Mouse (Mus musculus): ENCODE measurements around the gene Ralgds. TPM values are rescaled to one million over a fixed set of nuclear protein-coding genes. Genes with fewer than 3 reads are reported as not detected.

The Ralgds gene
- polyA plus RNA-seq, 1 experiment from 2014 or later = 21.1 TPM

DNA sequence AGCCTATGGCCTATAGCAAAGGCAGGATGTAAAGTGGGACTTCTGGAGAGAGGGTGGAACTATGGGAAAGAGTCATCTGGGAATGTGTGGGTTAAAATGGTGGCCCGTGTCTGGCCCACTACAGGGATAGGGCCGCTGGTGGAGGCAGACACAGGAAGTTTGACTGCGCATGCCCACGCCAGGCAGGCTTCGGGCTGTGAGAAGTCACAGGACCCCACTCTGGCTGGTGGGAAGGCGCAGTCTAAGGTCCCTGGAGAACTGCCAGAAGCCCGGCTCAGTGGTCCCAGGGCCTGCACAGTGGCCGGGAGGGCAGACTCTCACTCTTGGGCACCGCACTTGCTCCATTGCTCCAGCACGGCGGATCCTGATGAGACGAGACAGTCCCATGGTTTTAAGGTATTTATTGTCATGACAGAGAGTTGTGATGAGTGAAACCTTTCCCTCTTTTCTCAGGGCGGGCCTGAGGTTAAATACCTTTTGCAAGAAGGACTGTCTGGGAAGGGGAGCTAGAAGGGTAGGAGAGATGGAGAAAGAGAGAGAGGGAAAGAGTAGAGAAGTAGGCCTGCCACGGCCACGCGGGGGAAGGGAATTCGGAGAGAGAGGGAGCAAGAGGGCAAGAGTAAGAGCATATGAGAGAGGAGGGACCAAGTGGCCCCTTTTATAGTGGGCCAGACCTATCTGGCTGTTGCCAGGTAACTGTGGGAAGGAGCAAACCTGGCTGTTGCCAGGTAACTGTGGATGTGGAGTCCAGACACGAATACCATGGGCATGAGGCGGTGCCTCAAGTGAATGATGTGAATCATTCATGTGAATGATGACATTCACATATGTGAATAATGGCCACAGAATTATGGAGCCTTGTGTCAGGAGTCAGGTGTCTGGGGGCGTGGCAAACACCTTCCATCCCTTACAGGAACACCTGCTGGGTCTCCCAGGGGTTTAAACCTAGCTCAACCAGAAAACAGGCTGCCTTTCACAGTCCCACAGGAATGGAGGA, 33.4 kb upstream of the Ralgds start:
- no peak overlapping the region for H3K4me2 ChIP-seq

DNA sequence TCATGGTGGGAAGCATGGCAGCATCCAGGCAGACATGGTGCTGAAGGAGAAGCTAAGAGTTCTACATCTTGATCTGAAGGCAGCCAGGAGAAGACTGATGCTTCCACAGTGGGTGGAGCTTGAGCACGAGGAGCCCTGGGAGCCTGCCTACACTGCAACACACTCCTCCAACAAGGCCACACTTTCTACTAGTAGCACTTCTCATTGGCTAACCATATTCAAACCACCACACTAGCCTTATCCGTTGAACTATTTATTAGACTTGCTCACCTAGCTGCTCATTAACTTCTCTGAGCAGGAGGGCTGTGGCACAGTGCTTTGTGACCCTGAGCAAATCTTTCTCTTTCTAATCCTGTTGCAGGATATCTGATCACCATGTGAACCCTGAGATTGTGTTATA, 29.1 kb upstream of the Ralgds start:
- H3K27me3 ChIP-seq (replicated peaks) = no peaks in the 10 kb centered on the region
- WGBS = 71% methylated on average over 2 of the region's 2 CpGs
- H3K4me3 ChIP-seq = no peak overlapping the region
- no peaks in the 10 kb centered on the region for H3K9me3 ChIP-seq (replicated peaks)
- no peak overlapping the region for H3K27ac ChIP-seq (ENCODE audit: poor library complexity, severe bottlenecking)
- no peak overlapping the region for H3K9ac ChIP-seq
- H3K4me2 ChIP-seq = no peak overlapping the region
- H3K4me1 ChIP-seq (replicated peaks) = no peaks in the 10 kb centered on the region
- no peaks in the 10 kb centered on the region for H3K36me3 ChIP-seq
- ATAC-seq (ENCODE audit: insufficient number of reproducible peaks, low FRiP score) = no peak

More for the DNA sequence above, 33.4 kb upstream of the Ralgds start:
- Histone ChIP-seq H3K9ac (no peak overlapping the region), H3K36me3 (no peaks in the 10 kb centered on the region), H3K27me3 (replicated peaks) (no peaks in the 10 kb centered on the region), H3K4me3 (no peak overlapping the region), H3K9me3 (replicated peaks) (no peaks in the 10 kb centered on the region), H3K27ac (ENCODE audit: poor library complexity, severe bottlenecking) (no peak overlapping the region), H3K4me1 (replicated peaks) (no peaks in the 10 kb centered on the region)
- WGBS = 70% methylated on average over 20 of the region's 20 CpGs
- ATAC-seq (ENCODE audit: insufficient number of reproducible peaks, low FRiP score) = no peak

DNA sequence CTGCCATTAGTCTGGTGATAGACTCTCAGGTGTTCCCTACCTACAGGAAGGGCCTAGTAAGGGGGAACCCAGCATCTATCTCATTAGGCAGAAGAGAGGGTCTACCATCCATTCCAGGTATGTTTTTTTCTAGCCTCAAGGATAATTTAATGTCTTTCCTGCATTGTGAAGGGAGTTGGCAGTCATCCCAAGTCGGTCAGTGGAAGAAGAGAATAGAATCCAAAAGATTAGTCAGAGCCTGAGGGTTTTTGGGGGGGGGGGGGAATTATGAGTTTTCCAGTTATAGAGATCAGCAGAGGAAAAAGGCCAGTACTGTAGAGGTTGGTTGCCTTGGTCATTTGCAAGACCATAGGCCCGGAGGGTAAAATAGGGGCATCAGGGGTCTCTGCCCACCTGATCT, 18.4 kb upstream of the Ralgds start:
- no peak overlapping the region for H3K27ac ChIP-seq (ENCODE audit: poor library complexity, severe bottlenecking)
- H3K36me3 ChIP-seq = no peaks in the 10 kb centered on the region
- no peak for ATAC-seq (ENCODE audit: insufficient number of reproducible peaks, low FRiP score)
- no peaks in the 10 kb centered on the region for H3K4me1 ChIP-seq (replicated peaks)
- H3K27me3 ChIP-seq (replicated peaks) = no peaks in the 10 kb centered on the region
- no peaks in the 10 kb centered on the region for H3K9me3 ChIP-seq (replicated peaks)
- no peak overlapping the region for H3K4me2 ChIP-seq
- 65% methylated on average over 2 of the region's 2 CpGs for WGBS
- H3K4me3 ChIP-seq = no peak overlapping the region
- H3K9ac ChIP-seq = no peak overlapping the region

DNA sequence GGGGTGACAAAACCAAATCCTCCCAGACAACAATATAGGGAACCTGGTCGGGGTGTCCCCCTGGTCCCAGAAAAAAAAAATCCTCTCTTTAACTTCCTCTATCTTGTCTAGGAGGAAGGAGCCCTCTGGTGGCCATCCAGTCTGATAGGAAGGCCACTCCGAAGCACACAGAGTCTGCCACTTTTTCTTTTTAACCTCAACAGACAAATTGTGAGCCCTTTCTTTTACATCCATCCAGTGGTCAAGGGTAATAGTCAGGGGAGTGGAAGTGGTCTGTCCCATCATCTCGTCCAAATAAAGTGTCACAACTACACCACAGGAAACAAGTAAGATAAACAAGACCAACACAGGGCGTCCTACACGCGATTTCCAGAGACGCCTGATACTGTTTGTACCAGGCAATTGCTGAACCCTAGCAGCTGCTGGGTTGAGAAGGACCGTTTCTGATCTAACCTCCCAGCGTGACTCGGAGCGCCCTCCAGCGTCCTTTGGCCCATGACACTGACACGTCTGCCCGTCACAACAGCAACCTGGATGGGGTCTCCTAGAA, 17.6 kb upstream of the Ralgds start:
- Histone ChIP-seq H3K9me3 (replicated peaks) (no peaks in the 10 kb centered on the region), H3K27ac (ENCODE audit: poor library complexity, severe bottlenecking) (no peak overlapping the region), H3K27me3 (replicated peaks) (no peaks in the 10 kb centered on the region), H3K4me3 (no peak overlapping the region), H3K9ac (no peak overlapping the region), H3K4me2 (no peak overlapping the region), H3K4me1 (replicated peaks) (no peaks in the 10 kb centered on the region), H3K36me3 (no peaks in the 10 kb centered on the region)
- no peak for ATAC-seq (ENCODE audit: insufficient number of reproducible peaks, low FRiP score)
- 76% methylated on average over 14 of the region's 14 CpGs for WGBS

DNA sequence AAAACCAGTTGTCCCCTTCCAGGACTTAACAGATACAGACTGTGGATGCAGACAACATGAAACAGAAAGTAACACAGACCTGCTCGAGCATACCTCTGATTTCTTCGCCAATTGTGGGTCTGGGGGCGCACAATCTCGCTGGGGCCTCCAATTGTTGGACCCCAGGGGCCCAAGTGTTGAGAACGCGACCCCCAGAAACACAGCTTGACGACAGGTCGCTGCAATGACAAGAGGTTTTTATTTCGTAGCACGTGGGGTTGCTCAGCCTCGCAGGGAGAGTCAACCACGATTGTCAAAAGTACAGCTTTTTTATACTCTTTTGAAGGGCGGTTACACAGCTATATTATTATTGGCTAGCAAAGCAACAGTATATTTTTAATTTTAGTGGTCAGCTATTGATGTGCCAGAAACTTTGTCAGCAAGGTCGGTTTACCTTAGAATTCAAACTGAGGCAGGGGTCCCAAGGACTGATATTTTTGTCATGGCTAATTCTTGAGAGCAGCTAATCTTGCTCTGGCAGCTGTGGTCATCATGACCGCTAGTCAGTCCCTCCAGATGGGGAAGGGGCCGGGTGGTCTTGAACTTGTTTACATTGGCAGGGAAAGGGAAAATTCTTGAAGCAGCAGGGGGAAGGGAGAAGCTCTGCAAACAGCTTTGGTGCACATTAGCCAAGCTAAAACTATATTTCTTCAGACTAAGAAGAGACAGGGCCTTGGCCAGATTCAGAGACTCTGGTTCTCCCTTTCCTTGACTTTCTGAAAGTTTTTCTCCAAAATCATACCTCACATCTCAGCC, 16.9 kb upstream of the Ralgds start:
- H3K9me3 ChIP-seq (replicated peaks) = no peaks in the 10 kb centered on the region
- H3K27me3 ChIP-seq (replicated peaks) = no peaks in the 10 kb centered on the region
- no peak overlapping the region for H3K9ac ChIP-seq
- no peak overlapping the region for H3K27ac ChIP-seq (ENCODE audit: poor library complexity, severe bottlenecking)
- H3K36me3 ChIP-seq = no peaks in the 10 kb centered on the region
- no peak for ATAC-seq (ENCODE audit: insufficient number of reproducible peaks, low FRiP score)
- no peak overlapping the region for H3K4me2 ChIP-seq
- no peak overlapping the region for H3K4me3 ChIP-seq
- no peaks in the 10 kb centered on the region for H3K4me1 ChIP-seq (replicated peaks)
- whole genome bisulfite sequencing = 78% methylated on average over 16 of the region's 16 CpGs

DNA sequence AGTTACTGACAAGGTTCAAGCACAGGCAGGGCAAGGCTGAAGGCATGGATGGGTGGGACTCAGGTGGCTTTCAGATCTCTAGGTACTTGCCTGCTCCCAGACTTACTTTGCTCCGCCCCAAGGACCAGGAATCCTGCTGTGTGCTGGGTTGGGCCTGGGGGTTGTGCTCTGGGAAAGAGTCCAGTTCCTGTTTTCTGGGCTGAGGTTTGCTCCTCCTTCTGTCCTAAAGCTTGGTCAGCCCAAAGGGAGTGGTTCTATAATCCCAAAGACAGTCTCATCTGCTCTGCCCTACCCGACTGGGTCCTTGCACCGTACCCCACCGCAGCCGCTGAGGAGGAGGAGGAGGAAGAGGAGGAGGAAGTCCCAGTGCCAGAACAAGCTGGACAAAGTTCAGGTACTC, 16.3 kb upstream of the Ralgds start, which contains the start of gene Gbgt1:
TSS of gene Gbgt1 (plus strand) at position 221 of the 400 bp plus-strand sequence.
- Histone ChIP-seq H3K4me2 (no peak within 1 kb of the TSS), H3K9ac (no peak within 1 kb of the TSS), H3K27ac (ENCODE audit: poor library complexity, severe bottlenecking) (no peak within 1 kb of the TSS), H3K4me3 (no peak within 1 kb of the TSS), H3K27me3 (replicated peaks) (no peaks in the 10 kb centered on the region), H3K36me3 (no peaks in the 10 kb centered on the region), H3K9me3 (replicated peaks) (no peaks in the 10 kb centered on the region), H3K4me1 (replicated peaks) (no peaks in the 10 kb centered on the region)
- 70% methylated on average over 5 of the region's 5 CpGs for WGBS
- no peak for ATAC-seq (ENCODE audit: insufficient number of reproducible peaks, low FRiP score)

DNA sequence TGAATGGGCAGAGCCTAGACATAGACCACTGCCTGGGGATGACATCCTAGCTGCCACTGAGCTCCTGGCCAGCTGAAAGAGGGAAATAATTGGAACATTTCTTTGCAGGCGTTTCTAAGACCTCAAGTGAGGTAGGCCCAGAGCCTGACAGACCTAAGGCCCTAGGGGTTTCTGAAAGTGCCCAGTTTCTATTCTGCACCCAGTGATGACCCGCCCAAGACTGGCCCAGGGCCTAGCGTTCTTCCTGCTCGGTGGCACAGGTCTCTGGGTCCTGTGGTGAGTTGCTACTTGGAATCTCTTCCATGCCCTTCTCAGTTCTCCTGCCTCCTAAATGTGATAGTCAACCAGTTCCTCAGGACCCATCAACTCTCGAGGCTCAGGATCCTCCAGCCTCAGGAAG, 15.4 kb upstream of the Ralgds start:
- no peak overlapping the region for H3K4me2 ChIP-seq
- no peaks in the 10 kb centered on the region for H3K4me1 ChIP-seq (replicated peaks)
- H3K4me3 ChIP-seq = no peak overlapping the region
- H3K27me3 ChIP-seq (replicated peaks) = no peaks in the 10 kb centered on the region
- no peaks in the 10 kb centered on the region for H3K9me3 ChIP-seq (replicated peaks)
- no peak for ATAC-seq (ENCODE audit: insufficient number of reproducible peaks, low FRiP score)
- no peaks in the 10 kb centered on the region for H3K36me3 ChIP-seq
- no peak overlapping the region for H3K27ac ChIP-seq (ENCODE audit: poor library complexity, severe bottlenecking)
- WGBS = 84% methylated on average over 5 of the region's 5 CpGs
- H3K9ac ChIP-seq = no peak overlapping the region

DNA sequence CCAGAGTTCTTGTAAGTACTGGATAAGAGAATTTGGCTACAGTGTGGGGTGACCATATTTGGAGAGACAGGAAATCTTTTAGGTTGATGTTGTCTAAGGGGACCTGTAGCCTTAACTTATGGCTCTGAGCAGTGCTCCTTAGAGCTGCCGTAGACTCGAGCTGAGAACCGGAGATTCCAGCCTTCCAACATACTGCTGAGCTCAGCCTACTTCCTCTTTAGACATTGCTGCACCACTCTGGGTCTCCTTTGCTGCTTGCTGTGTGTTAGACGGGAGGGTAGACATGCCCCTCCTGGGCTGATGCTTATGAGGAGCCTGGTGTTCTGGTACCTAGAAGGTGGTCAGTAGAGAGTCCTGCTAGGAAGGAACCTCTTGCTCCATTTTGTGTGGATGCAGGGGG, 14.5 kb upstream of the Ralgds start:
- Histone ChIP-seq H3K27me3 (replicated peaks) (no peaks in the 10 kb centered on the region; the same call in 1 of the 2 replicates), H3K4me2 (no peak overlapping the region), H3K36me3 (no peaks in the 10 kb centered on the region), H3K4me1 (replicated peaks) (no peaks in the 10 kb centered on the region), H3K9me3 (replicated peaks) (no peaks in the 10 kb centered on the region), H3K9ac (no peak overlapping the region), H3K4me3 (no peak overlapping the region), H3K27ac (ENCODE audit: poor library complexity, severe bottlenecking) (no peak overlapping the region)
- no peak for ATAC-seq (ENCODE audit: insufficient number of reproducible peaks, low FRiP score)
- 74% methylated on average over 4 of the region's 4 CpGs for WGBS

- no peak for ATAC-seq (ENCODE audit: insufficient number of reproducible peaks, low FRiP score)
- H3K27ac ChIP-seq (ENCODE audit: poor library complexity, severe bottlenecking) = no peak overlapping the region
- no peak overlapping the region for H3K4me2 ChIP-seq
- no peaks in the 10 kb centered on the region for H3K9me3 ChIP-seq (replicated peaks)
- 80% methylated on average over 10 of the region's 10 CpGs for WGBS
- H3K9ac ChIP-seq = no peak overlapping the region
- no peaks in the 10 kb centered on the region; the same call in 1 of the 2 replicates for H3K27me3 ChIP-seq (replicated peaks)
- H3K4me3 ChIP-seq = no peak overlapping the region
- no peaks in the 10 kb centered on the region for H3K36me3 ChIP-seq
- no peaks in the 10 kb centered on the region for H3K4me1 ChIP-seq (replicated peaks)
Measured at GRCm38 (mm10) chr2:28502987-28503386, 9.9 kb upstream of the Ralgds start.

DNA sequence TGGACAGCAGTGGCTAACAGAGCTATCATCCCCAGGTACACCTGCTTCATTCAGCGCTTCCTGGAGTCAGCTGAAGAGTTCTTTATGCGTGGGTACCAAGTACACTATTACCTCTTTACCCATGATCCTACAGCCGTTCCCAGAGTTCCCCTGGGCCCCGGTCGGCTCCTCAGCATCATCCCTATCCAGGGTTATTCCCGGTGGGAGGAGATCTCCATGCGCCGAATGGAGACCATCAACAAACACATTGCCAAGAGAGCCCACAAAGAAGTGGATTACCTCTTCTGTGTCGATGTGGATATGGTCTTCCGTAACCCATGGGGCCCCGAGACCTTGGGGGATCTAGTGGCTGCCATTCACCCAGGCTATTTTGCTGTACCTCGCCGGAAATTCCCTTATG, 8.2 kb upstream of the Ralgds start:
- ATAC-seq (ENCODE audit: insufficient number of reproducible peaks, low FRiP score) = no peak
- WGBS = 84% methylated on average over 13 of the region's 13 CpGs

GRCm38 (mm10) chr2:28505795-28506194, 7.1 kb upstream of the Ralgds start, which contains the start of gene Gm10134:
Gm10134 (plus strand) TSS chr2:28506095.
- no peak for ATAC-seq (ENCODE audit: insufficient number of reproducible peaks, low FRiP score)
- Histone ChIP-seq H3K9ac (no peak within 1 kb of the TSS), H3K4me3 (no peak within 1 kb of the TSS), H3K27me3 (replicated peaks) (peaks cover 6% of the 10 kb centered on the region; the same call in 1 of the 2 replicates), H3K4me2 (no peak within 1 kb of the TSS), H3K4me1 (replicated peaks) (no peaks in the 10 kb centered on the region), H3K36me3 (no peaks in the 10 kb centered on the region), H3K27ac (ENCODE audit: poor library complexity, severe bottlenecking) (no peak within 1 kb of the TSS), H3K9me3 (replicated peaks) (no peaks in the 10 kb centered on the region)
- WGBS = 59% methylated on average over 3 of the region's 3 CpGs

More for the DNA sequence above, 8.2 kb upstream of the Ralgds start:
- Histone ChIP-seq H3K9me3 (replicated peaks) (no peaks in the 10 kb centered on the region), H3K4me3 (no peak overlapping the region), H3K9ac (no peak overlapping the region), H3K4me2 (no peak overlapping the region), H3K36me3 (no peaks in the 10 kb centered on the region), H3K27me3 (replicated peaks) (peaks cover 2% of the 10 kb centered on the region; the same call in 1 of the 2 replicates), H3K4me1 (replicated peaks) (no peaks in the 10 kb centered on the region), H3K27ac (ENCODE audit: poor library complexity, severe bottlenecking) (no peak overlapping the region)

All from heart, embryonic 12.5 days (tissue).